Mouse (Mus musculus) brown adipose tissue, adult 24 weeks (tissue): ENCODE data around the gene Exosc8. TPM values are rescaled to one million over a fixed set of nuclear protein-coding genes. Genes with fewer than 3 reads are reported as not detected.

Experiments used
- polyA plus RNA-seq: library from polyadenylated mRNA; stranded (reverse); fragments of >200 nt; gene quantifications from 2 replicates; pipeline ENCODE4 v1.2.4, GENCODE M21; 2012; ENCODE audit not compliant: missing spikeins, insufficient read depth, insufficient read length

Exosc8 gene
- polyA plus RNA-seq, 1 experiment: 13.6 TPM

Other genes with a start within 250 kb of the Exosc8 start
- gene Supt20, start 42.6 kb downstream of the Exosc8 start, polyA plus RNA-seq: 10.1 and 15.9 TPM in 2 replicates
- gene Gm21958, start 21.0 kb downstream of the Exosc8 start, polyA plus RNA-seq: not detected in 2 replicates
- gene Alg5, start 146 bp upstream of the Exosc8 start, polyA plus RNA-seq: 35.8 and 41.1 TPM in 2 replicates
- 0.32 TPM in 1 of 2 replicates, not detected in the other for gene Smad9, start 20.2 kb upstream of the Exosc8 start, polyA plus RNA-seq
- 13.2 and 21.0 TPM in 2 replicates for gene Rfxap, start 72.4 kb upstream of the Exosc8 start, polyA plus RNA-seq
- gene Sertm1, start 180.5 kb upstream of the Exosc8 start, polyA plus RNA-seq: not detected in 2 replicates